Mouse (Mus musculus) MEL (cell line): Measurements from ENCODE around the gene Orai1. TPM values are rescaled to one million over a fixed set of nuclear protein-coding genes. Genes with fewer than 3 reads are reported as not detected.
A peak's percentile ranks its signal among the peaks of the same experiment; 100 is the strongest.

Experiments used
- DNase-seq: peaks from one replicate; pipeline ENCODE4 v3.0.0; 2011; ENCODE audit warnings: low read depth, low spot score
- H3K27ac ChIP-seq: 2 replicates; pipeline ENCODE4 v1.5.1; 2012; ENCODE audit warnings: low read depth, mild to moderate bottlenecking, control low read depth, low read length, moderate library complexity; ENCODE audit not compliant: control insufficient read depth
- H3K27me3 ChIP-seq, 2 experiments: fragments of 150-350 bp in 1 of 2; sonication (generic) in 1 of 2; 2 replicates each; pipeline ENCODE4 v1.6.1; 2012; ENCODE audit warnings: low read length in 2 of 2, mild to moderate bottlenecking in 2 of 2, improper control_type of control experiment in 1 of 2, moderate library complexity in 1 of 2; ENCODE audit not compliant: insufficient read depth in 2 of 2, control insufficient read depth in 1 of 2
- H3K36me3 ChIP-seq, 2 experiments: 2 replicates each; pipeline ENCODE4 v1.6.1; 2012 to 2014; ENCODE audit warnings: low read length in 2 of 2, improper control_type of control experiment in 1 of 2, inconsistent platforms in 1 of 2, mild to moderate bottlenecking in 1 of 2; ENCODE audit not compliant: insufficient read depth in 2 of 2, control insufficient read depth in 1 of 2
- H3K4me1 ChIP-seq, 2 experiments: fragments of 150-350 bp in 1 of 2; sonication (generic) in 1 of 2; 2 replicates each; pipeline ENCODE4 v1.6.1; 2012; ENCODE audit warnings: low read length in 2 of 2, improper control_type of control experiment in 1 of 2, mild to moderate bottlenecking in 1 of 2; ENCODE audit not compliant: insufficient read depth in 2 of 2, control insufficient read depth in 1 of 2
- H3K4me3 ChIP-seq, 2 experiments: fragments of 150-350 bp in 1 of 2; sonication (generic) in 1 of 2; 2 replicates each; pipeline ENCODE4 v1.5.1; 2012; ENCODE audit warnings: low read depth in 2 of 2, low read length in 2 of 2, mild to moderate bottlenecking in 2 of 2, moderate library complexity in 2 of 2, control low read depth in 1 of 2, improper control_type of control experiment in 1 of 2; ENCODE audit not compliant: control insufficient read depth in 1 of 2, insufficient read depth in 1 of 2
- H3K79me2 ChIP-seq: 2 replicates; pipeline ENCODE4 v1.6.1; 2012; ENCODE audit warnings: mild to moderate bottlenecking, low read length, moderate library complexity; ENCODE audit not compliant: control insufficient read depth, poor library complexity, insufficient read depth
- H3K9ac ChIP-seq: 2 replicates; pipeline ENCODE4 v1.6.1; 2012; ENCODE audit warnings: low read depth, mild to moderate bottlenecking, control low read depth, low read length, moderate library complexity; ENCODE audit not compliant: control insufficient read depth, poor library complexity, severe bottlenecking
- H3K9me3 ChIP-seq: fragments of 150-350 bp; sonication (generic); replicated peaks from 2 replicates; pipeline ENCODE4 v1.6.1; 2012; ENCODE audit warnings: mild to moderate bottlenecking, low read length, improper control_type of control experiment, moderate library complexity; ENCODE audit not compliant: insufficient read depth
- BHLHE40 ChIP-seq: IDR thresholded peaks from 2 replicates; pipeline ENCODE4 v1.6.1; 2012; ENCODE audit warnings: low read depth, mild to moderate bottlenecking, inconsistent platforms, low read length, improper control_type of control experiment, borderline replicate concordance
- CTCF ChIP-seq, 3 experiments: IDR thresholded peaks in 2 of 3; conservative IDR thresholded peaks in 1 of 3; 2 replicates each; pipeline ENCODE4 v1.5.1; 2011 to 2012; ENCODE audit warnings: low read length in 3 of 3, low read depth in 2 of 3, mild to moderate bottlenecking in 2 of 3, improper control_type of control experiment in 1 of 3, inconsistent platforms in 1 of 3, mixed read lengths in 1 of 3, moderate library complexity in 1 of 3; ENCODE audit not compliant: control insufficient read depth in 1 of 3, insufficient read depth in 1 of 3, poor library complexity in 1 of 3, severe bottlenecking in 1 of 3
- ETS1 ChIP-seq: IDR thresholded peaks from 2 replicates; pipeline ENCODE4 v1.6.1; 2012; ENCODE audit warnings: low read depth, mild to moderate bottlenecking, inconsistent platforms, low read length, improper control_type of control experiment, moderate library complexity
- GABPA ChIP-seq: IDR thresholded peaks from 2 replicates; pipeline ENCODE4 v1.6.1; 2012; ENCODE audit warnings: low read depth, mild to moderate bottlenecking, inconsistent platforms, low read length, improper control_type of control experiment, moderate library complexity
- MEF2A ChIP-seq: IDR thresholded peaks from 2 replicates; pipeline ENCODE4 v1.6.1; 2014; ENCODE audit warnings: low read depth, mild to moderate bottlenecking, inconsistent platforms, low read length, improper control_type of control experiment; ENCODE audit not compliant: poor library complexity, insufficient replicate concordance, severe bottlenecking; ENCODE audit errors: extremely low read depth
- MYC ChIP-seq: IDR thresholded peaks from 2 replicates; pipeline ENCODE4 v1.6.1; 2011; ENCODE audit warnings: low read depth, mild to moderate bottlenecking, low read length, improper control_type of control experiment, moderate library complexity
- NELFE ChIP-seq: IDR thresholded peaks from 2 replicates; pipeline ENCODE4 v1.6.1; 2011; ENCODE audit warnings: low read depth, low read length, improper control_type of control experiment
- POLR2A ChIP-seq, 2 experiments: IDR thresholded peaks; 2 replicates each; pipeline ENCODE4 v1.6.1; 2011 to 2012; ENCODE audit warnings: low read length in 2 of 2, mild to moderate bottlenecking in 2 of 2, control low read depth in 1 of 2, improper control_type of control experiment in 1 of 2, low read depth in 1 of 2, moderate library complexity in 1 of 2; ENCODE audit not compliant: control insufficient read depth in 1 of 2, insufficient read depth in 1 of 2, poor library complexity in 1 of 2
- POLR2AphosphoS2 ChIP-seq: IDR thresholded peaks from 2 replicates; pipeline ENCODE4 v1.6.1; 2011; ENCODE audit warnings: low read length, improper control_type of control experiment
- RAD21 ChIP-seq: IDR thresholded peaks from 2 replicates; pipeline ENCODE4 v1.6.1; 2011; ENCODE audit warnings: mild to moderate bottlenecking, low read depth, low read length, improper control_type of control experiment
- SMC3 ChIP-seq: IDR thresholded peaks from 2 replicates; pipeline ENCODE4 v1.6.1; 2011; ENCODE audit warnings: low read depth, low read length, improper control_type of control experiment
- TAL1 ChIP-seq: IDR thresholded peaks from 2 replicates; pipeline ENCODE4 v1.6.1; 2012; ENCODE audit warnings: mild to moderate bottlenecking, inconsistent platforms, low read length, moderate library complexity, mixed read lengths
- TCF12 ChIP-seq: IDR thresholded peaks from 2 replicates; pipeline ENCODE4 v1.6.1; 2014; ENCODE audit warnings: low read depth, mild to moderate bottlenecking, inconsistent platforms, low read length, improper control_type of control experiment, moderate library complexity
- UBTF ChIP-seq: IDR thresholded peaks from 2 replicates; pipeline ENCODE4 v1.6.1; 2012; ENCODE audit warnings: low read depth, mild to moderate bottlenecking, inconsistent platforms, low read length, improper control_type of control experiment, moderate library complexity, borderline replicate concordance; ENCODE audit not compliant: insufficient read depth
- USF1 ChIP-seq: IDR thresholded peaks from 2 replicates; pipeline ENCODE4 v1.6.1; 2014; ENCODE audit warnings: low read depth, mild to moderate bottlenecking, inconsistent platforms, low read length, improper control_type of control experiment, moderate library complexity
- ZC3H11A ChIP-seq: IDR thresholded peaks from 2 replicates; pipeline ENCODE4 v1.6.1; 2012; ENCODE audit warnings: low read depth, mild to moderate bottlenecking, inconsistent platforms, low read length, improper control_type of control experiment
- ZKSCAN1 ChIP-seq: IDR thresholded peaks from 2 replicates; pipeline ENCODE4 v1.6.1; 2012; ENCODE audit warnings: low read depth, mild to moderate bottlenecking, inconsistent platforms, low read length, improper control_type of control experiment, moderate library complexity
- ZMIZ1 ChIP-seq: IDR thresholded peaks from 2 replicates; pipeline ENCODE4 v1.6.1; 2012; ENCODE audit warnings: low read depth, mild to moderate bottlenecking, inconsistent platforms, low read length, improper control_type of control experiment, moderate library complexity
- polyA plus RNA-seq, 2 experiments: library from polyadenylated mRNA; stranded (reverse) in 1 of 2; unstranded in 1 of 2; fragments of >175 nt in 1 of 2; fragments of >200 nt in 1 of 2; gene quantifications; 2 replicates each; pipeline versions ENCODE4 v1.2.1 to v1.2.4; 2012; ENCODE audit warnings: low replicate concordance in 2 of 2, low read depth in 1 of 2; ENCODE audit not compliant: insufficient read length in 2 of 2, insufficient read depth in 1 of 2, missing spikeins in 1 of 2
- total RNA-seq: library from RNA; depleted of rRNA; stranded (reverse); fragments of 300-350 nt; gene quantifications from 2 replicates; pipeline ENCODE4 v1.2.3, GENCODE M21; 2012

The Orai1 gene
- total and polyA plus RNA-seq, 3 experiments: 4.7 to 13.3 TPM; not detected in 1

GRCm38 (mm10) chr5:123043856-123044255 is 29.0 kb downstream of the Orai1 start:
- H3K9ac ChIP-seq: no peak overlapping the region
- peaks cover 0 to 2% of the 10 kb centered on the region in 2 experiments; a peak in 1 of 4 replicates for H3K36me3 ChIP-seq
- peaks cover 0 to 1% of the 10 kb centered on the region in 2 experiments; a peak in 2 of 4 replicates for H3K4me1 ChIP-seq
- no peaks in the 10 kb centered on the region for H3K9me3 ChIP-seq
- no peak overlapping the region for H3K27ac ChIP-seq
- DNase-seq: peak; percentile 75
- no peak for TF ChIP-seq TCF12
- TF ChIP-seq POLR2AphosphoS2: no peak
- peak; percentile 65; the same call in 1 of the 2 replicates for TF ChIP-seq MYC
- no peak for TF ChIP-seq ZMIZ1
- TF ChIP-seq USF1: peak; percentile 80
- TF ChIP-seq SMC3: peak; percentile 43
- no peak for TF ChIP-seq BHLHE40
- peak; percentile 24; the same call in 1 of the 2 replicates for TF ChIP-seq RAD21
- TF ChIP-seq POLR2A (IDR thresholded peaks at IDR 0.05; ENCODE audit: control insufficient read depth in 1 of 2, insufficient read depth in 1 of 2, low read depth in 1 of 2, low read length in 2 of 2, poor library complexity in 1 of 2): no peak
- peak; percentile 71 to 82 (median 80) for TF ChIP-seq CTCF (IDR thresholded peaks at IDR 0.05 in 2 of 3, conservative IDR thresholded peaks at IDR 0.05 in 1 of 3; ENCODE audit: control insufficient read depth in 1 of 3, insufficient read depth in 1 of 3, low read depth in 2 of 3, low read length in 3 of 3, poor library complexity in 1 of 3, severe bottlenecking in 1 of 3)
- H3K27me3 ChIP-seq: peaks cover 2 to 3% of the 10 kb centered on the region in 2 experiments; a peak in 2 of 4 replicates
- H3K4me3 ChIP-seq: no peak overlapping the region
- no peaks in the 10 kb centered on the region for H3K79me2 ChIP-seq

- no peak overlapping the region for H3K4me3 ChIP-seq
- H3K36me3 ChIP-seq: no peaks in the 10 kb centered on the region
- no peak overlapping the region for H3K27ac ChIP-seq
- peak; percentile 58 for DNase-seq
- H3K4me1 ChIP-seq: no peaks in the 10 kb centered on the region
- H3K79me2 ChIP-seq: no peaks in the 10 kb centered on the region
- TF ChIP-seq POLR2A (IDR thresholded peaks at IDR 0.05; ENCODE audit: control insufficient read depth in 1 of 2, insufficient read depth in 1 of 2, low read depth in 1 of 2, low read length in 2 of 2, poor library complexity in 1 of 2): no peak
- peak; percentile 77 for TF ChIP-seq SMC3
- TF ChIP-seq ZC3H11A: 0 out of 2 replicates have a peak, but pooled peaks have one; percentile 30
- no peak for TF ChIP-seq MEF2A
- peak; percentile 50 for TF ChIP-seq RAD21
- peak; percentile 66 to 72 (median 69) for TF ChIP-seq CTCF (IDR thresholded peaks at IDR 0.05 in 2 of 3, conservative IDR thresholded peaks at IDR 0.05 in 1 of 3; ENCODE audit: control insufficient read depth in 1 of 3, insufficient read depth in 1 of 3, low read depth in 2 of 3, low read length in 3 of 3, poor library complexity in 1 of 3, severe bottlenecking in 1 of 3)
- H3K27me3 ChIP-seq: peaks cover 2 to 3% of the 10 kb centered on the region in 2 experiments; a peak in 2 of 4 replicates
- H3K9ac ChIP-seq: no peak overlapping the region
- no peaks in the 10 kb centered on the region for H3K9me3 ChIP-seq
Observed at GRCm38 (mm10) chr5:123045561-123046295, 30.9 kb downstream of the Orai1 start.

- Histone ChIP-seq H3K9ac (no peak within 1 kb of the TSS), H3K79me2 (no peaks in the 10 kb centered on the region), H3K9me3 (no peaks in the 10 kb centered on the region), H3K36me3 (no peaks in the 10 kb centered on the region), H3K27ac (no peak within 1 kb of the TSS), H3K4me1 (no peaks in the 10 kb centered on the region), H3K27me3 (peaks cover 2 to 3% of the 10 kb centered on the region in 2 experiments; a peak in 2 of 4 replicates), H3K4me3 (no peak within 1 kb of the TSS)
- DNase-seq: no peak
- TF ChIP-seq ETS1: no peak
- no peak for TF ChIP-seq ZKSCAN1
- no peak for TF ChIP-seq POLR2A (IDR thresholded peaks at IDR 0.05; ENCODE audit: control insufficient read depth in 1 of 2, insufficient read depth in 1 of 2, low read depth in 1 of 2, low read length in 2 of 2, poor library complexity in 1 of 2)
- TF ChIP-seq GABPA: no peak
- TF ChIP-seq UBTF: no peak
- TF ChIP-seq ZC3H11A: no peak
- no peak for TF ChIP-seq MEF2A
- TF ChIP-seq TAL1: no peak
- no peak for TF ChIP-seq NELFE
- no peak for TF ChIP-seq USF1
- TF ChIP-seq, all 39 proteins: peak for 0
Observed at GRCm38 (mm10) chr5:123046916-123047315, 32.0 kb downstream of the Orai1 start, which contains the start of gene Morn3. Gene Morn3 (minus strand): TSS chr5:123047016.
